Mouse (Mus musculus) kidney, adult 18-20 months (tissue): Measurements from ENCODE around the gene Gm20388.

Source experiments
- DNase-seq: peaks from one replicate; pipeline ENCODE4 v3.0.0; 2021

Gm20388 gene

DNA sequence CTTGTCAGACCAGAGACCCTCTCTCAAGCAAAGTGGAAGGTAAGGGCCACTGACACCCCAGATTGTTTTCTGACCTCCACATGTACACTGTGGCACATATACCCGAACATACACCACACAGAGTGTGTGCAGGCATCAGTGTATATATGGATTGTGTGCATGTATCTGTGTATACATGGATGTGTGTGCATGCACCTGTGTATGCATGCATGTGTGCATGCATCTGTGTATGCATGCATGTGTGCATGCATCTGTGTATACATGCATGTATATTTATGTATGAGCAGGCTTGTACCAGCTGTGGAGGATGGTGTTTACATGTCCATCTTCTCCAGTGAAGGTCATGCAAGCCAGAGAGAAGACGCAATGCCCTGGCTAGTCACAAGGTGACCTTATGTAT lies 2751.3 kb downstream of the Gm20388 start:
- DNase-seq, result no peak

GRCm38 (mm10) chr8:122663106-122663505 lies 2752.5 kb downstream of the Gm20388 start:
- no peak for DNase-seq

GRCm38 (mm10) chr8:122663670-122664069 lies 2753.0 kb downstream of the Gm20388 start:
- no peak for DNase-seq

GRCm38 (mm10) chr8:122665221-122665620 lies 2754.6 kb downstream of the Gm20388 start:
- DNase-seq, result peak; percentile 54

GRCm38 (mm10) chr8:122665667-122666316 lies 2755.2 kb downstream of the Gm20388 start:
- DNase-seq, result peak; percentile 77

GRCm38 (mm10) chr8:122666338-122666764 lies 2755.7 kb downstream of the Gm20388 start:
- peak; percentile 48 for DNase-seq

GRCm38 (mm10) chr8:122666827-122667226 lies 2756.2 kb downstream of the Gm20388 start:
- no peak for DNase-seq

- DNase-seq, result peak; percentile 40
Measured at GRCm38 (mm10) chr8:122667854-122668253, 2757.2 kb downstream of the Gm20388 start.

DNA sequence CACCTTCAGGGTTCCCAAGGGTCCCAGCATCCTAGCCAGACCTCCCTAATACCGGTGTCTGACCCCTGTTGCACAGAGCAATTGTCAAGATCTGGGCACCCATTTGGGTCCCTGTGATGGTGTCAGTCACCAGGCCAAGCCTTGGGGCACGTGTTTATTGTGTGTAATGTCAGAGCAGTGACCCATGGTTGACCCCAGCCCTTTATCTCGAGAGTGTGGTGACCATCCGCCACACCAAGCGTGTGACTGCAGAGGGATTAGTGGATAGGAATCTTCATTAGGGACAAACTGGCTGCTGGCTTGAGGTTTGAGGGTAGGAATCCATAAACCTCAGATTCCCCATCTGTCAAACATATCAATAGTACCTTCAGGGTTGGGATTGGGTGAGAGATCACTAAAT lies 2758.7 kb downstream of the Gm20388 start:
- no peak for DNase-seq

DNA sequence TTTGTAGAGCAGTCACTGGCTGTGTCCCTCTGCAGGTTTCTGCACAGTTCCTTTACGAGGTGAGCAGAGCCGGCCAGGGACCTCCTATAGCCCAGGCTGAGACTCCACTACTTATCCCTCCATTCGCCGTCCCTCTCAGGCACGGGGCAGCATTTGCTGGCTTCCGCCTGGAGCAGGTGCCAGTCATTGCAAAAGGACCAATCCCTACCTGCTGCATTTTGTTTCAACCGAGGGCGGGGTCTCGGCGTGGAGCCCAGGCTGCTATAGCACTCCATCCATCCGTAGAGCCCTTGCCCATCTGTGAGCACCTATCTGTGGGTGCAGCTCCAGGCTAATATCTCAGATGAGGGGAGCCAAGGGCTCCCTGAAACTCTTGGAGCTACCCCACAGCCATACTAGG lies 2759.4 kb downstream of the Gm20388 start:
- no peak for DNase-seq

GRCm38 (mm10) chr8:122670718-122671117 lies 2760.1 kb downstream of the Gm20388 start:
- DNase-seq, result no peak

GRCm38 (mm10) chr8:122671894-122672293 lies 2761.3 kb downstream of the Gm20388 start:
- DNase-seq, result no peak

DNA sequence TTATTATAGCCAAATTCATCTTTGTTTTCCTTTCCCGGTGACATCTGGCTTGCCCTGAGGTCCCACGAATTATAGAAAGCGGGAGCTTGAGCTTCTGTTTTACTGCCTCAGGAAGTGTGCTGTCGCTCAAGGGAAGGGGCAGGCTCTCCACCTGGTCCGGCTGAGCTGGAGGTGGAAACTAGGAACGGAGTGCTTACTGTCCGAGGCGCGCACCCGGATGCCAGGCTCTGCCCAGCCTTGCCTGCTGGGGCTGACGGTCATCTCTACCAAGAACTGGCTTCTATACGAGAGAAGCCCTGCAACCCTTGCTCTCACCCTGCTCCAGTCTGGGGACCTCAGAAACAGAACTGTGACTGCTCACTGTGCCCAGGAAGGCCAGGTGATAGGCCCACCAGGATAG lies 2763.3 kb downstream of the Gm20388 start:
- DNase-seq, result no peak

DNA sequence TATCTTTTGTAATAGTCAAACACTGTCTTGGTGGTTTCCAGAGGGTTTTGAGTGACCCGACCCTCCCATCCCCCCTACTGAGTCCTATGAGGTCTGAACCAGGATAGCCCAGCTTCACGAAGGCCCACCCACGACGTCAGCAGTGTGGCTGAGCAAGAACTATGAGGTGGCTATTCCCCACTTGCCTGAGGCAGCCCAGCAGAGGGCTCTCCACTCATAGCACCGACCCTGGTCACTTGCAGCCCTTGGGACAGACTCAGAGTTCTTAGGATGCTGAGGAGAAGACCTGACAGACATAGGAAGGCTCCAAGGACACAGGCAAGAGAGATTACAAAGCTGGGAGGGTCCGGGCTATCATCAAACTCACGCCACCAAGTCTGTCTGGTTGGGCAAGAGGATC lies 2764.4 kb downstream of the Gm20388 start:
- DNase-seq, result no peak

DNA sequence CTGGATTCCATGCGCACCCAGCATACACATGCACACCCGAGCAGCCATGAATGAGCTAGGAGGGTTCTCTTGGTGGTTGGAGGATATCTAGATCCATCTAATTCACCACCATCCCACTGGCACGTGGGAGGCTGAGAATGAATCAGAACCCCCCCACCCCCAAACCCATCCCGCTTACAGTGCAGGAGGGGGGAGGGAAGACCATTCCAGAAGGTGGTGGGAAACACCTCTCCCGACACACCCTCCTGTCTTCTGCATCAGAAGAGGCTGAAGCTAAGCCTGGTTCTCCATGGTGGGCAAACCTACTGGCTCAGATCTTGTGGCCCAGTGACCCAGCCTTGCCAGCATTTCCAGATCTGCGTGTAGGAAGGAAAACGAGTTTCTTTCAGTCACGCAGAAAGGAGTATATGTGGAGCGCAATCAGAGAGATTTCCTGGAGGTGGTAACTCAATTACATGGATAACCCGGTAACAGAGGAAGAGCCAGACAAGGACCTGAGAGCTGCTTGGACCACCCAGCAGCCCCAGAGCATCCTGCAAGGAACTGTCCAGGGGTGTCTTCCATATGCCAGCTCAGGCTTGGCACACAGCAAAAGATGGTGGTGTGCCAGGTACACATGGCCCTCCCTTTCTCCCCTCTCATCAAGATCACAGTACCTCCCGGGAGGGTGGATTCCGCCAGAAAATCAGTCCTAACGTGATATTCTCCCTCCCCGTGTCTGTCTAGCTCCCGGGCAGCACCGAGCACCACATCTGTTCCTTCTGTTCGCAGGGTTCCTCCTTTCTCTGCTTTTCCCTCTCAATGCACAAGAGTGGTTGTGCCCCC lies 2765.2 kb downstream of the Gm20388 start:
- no peak for DNase-seq

DNA sequence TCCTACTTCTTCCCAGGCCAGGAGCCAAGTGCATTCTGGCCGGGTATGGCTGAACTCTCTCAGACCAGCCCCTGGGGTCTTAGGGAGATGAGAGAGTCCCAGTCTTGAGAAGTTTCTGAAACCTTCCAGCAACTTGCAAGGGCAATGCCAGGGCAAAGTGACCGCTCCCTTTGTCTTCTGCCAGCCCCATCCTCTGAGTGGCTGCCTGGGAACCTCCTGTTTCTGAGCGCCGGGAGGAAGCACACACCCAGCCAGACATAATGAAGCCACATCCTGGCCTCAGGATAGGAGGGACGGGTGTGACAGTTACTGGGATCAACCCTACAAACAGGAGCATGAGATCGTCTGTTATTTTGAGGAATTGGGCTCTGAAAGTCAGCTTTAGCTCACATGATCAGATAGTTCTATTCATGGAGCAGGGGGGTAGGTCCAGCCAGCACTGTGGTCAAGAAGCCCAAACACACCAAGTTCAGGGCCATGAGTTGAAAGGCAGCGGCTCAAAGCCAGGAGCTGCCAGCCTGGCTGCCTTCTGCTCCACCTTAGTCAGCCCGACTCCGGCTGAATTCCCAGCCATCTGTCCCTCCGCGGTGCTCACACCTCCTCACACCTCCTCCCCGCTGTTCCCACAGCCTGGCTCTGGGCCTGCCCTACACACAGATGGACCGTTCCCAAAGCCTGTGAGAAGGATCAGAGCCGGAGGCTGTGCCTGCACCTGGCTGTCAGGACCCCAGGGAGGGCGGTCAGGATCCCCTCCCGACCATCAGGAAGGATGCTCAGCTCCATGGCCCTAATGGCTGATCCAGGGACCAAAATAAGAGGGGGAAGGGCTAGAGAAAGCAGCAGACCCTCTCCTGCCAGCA lies 2766.2 kb downstream of the Gm20388 start:
- DNase-seq, result peak; percentile 56

DNA sequence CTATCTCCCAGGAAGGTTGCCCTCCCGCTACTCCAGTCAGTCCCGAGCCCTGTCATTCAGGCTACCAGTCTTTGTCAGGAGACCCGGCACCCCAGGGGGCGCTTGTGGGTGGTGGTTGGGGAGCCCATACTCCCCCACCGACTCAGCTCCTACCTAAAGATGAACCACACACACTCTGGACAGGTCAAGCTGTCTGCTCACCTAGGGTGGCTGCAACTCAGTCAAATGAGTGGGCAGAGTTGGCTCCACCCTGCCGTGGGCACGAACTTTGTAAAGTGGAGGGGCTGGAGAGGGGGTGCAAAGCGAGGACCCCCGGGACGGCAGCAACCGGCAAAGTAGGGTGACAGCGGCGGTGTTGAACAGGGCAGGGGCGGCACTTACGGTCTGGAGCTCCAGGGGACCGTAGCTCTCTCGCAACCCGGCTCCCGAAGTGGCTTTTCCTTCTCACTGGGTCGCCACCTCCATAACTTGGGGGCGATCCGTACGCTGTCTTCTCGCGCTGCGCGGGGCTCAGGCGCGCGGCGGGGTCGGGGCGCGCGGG lies 2766.9 kb downstream of the Gm20388 start:
- DNase-seq, result peak; percentile 43

- DNase-seq, result peak; percentile 84
Measured at GRCm38 (mm10) chr8:122678061-122678895, 2767.6 kb downstream of the Gm20388 start.

DNA sequence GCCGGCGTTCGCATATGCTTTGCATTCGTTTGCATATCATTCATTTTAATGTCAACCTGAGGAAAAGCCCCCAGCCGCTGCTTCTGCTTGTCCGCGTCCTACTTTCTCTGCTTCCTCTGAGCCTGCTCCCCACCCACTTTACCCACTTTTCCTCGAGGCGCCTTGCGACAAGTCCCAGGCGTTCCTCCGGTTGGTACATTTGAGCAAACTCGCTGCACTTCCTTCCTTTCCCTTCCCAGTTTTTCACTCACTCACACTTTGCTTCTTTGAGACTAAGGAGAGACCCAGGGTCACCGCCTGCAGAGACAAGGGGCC lies 2768.2 kb downstream of the Gm20388 start:
- no peak for DNase-seq

- DNase-seq, result no peak
Measured at GRCm38 (mm10) chr8:122679325-122679920, 2768.8 kb downstream of the Gm20388 start.

GRCm38 (mm10) chr8:122680171-122680570 lies 2769.5 kb downstream of the Gm20388 start:
- DNase-seq, result no peak

DNA sequence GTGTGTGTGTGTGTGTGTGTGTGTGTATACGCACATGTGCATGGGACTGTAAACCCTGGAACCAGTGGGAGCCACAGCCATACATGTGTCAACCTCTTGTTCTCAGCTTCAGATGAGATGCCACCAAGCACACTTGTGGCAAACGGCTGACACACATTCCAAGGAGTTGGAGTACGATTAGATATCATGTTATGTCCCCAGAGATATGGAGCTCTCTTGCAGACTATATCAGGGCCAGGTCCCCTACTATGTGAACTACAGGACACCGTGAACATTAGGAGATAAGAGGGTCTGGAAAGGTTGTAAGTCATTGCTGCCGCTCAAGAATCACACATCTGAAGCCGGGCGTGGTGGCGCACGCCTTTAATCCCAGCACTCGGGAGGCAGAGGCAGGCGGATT lies 2772.2 kb downstream of the Gm20388 start:
- no peak for DNase-seq
